Mouse (Mus musculus): ENCODE results near the gene Efcab9. TPM values are rescaled to one million over a fixed set of nuclear protein-coding genes. Genes with fewer than 3 reads are reported as not detected.

Efcab9 gene
- total and polyA plus RNA-seq, 2 experiments from 2014 or later = not detected

DNA sequence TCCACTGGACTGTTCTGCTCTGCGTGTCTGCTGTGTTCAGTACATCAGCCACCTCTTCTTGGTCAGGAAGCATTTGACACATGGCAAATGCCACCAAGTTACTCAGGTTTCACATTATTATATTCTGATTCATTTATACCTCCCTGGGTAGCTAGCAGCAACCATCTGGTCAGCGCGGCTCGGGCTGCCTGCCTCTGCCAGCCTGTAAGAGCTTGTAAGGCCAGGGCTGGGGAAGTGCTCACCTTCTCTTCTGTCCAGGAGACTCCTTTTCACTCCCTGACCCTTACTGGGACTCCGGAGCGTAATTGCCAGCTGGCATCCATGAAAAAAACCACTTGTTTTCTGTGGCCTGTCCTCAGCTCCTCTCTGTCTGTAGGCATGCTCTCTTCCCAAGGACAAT, 17.4 kb upstream of the Efcab9 start:
- H3K9ac ChIP-seq (replicated peaks; ENCODE audit: low read length, poor library complexity, severe bottlenecking) = no peak overlapping the region
- no peaks in the 10 kb centered on the region for H3K27me3 ChIP-seq (ENCODE audit: insufficient read depth, low read length)
- H3K9me3 ChIP-seq (ENCODE audit: low read length) = no peaks in the 10 kb centered on the region
- WGBS = 57% methylated on average over 6 of the region's 6 CpGs
- no peaks in the 10 kb centered on the region for H3K36me3 ChIP-seq (ENCODE audit: insufficient read depth, low read length)
- H3K4me2 ChIP-seq (ENCODE audit: low read depth, low read length, poor library complexity, severe bottlenecking) = no peak overlapping the region
- no peak overlapping the region for H3K27ac ChIP-seq (ENCODE audit: low read depth, low read length)
- no peak for ATAC-seq (ENCODE audit: low FRiP score)
- no peak for DNase-seq (ENCODE audit: low spot score)
- H3K4me1 ChIP-seq (ENCODE audit: insufficient read depth, low read length) = no peaks in the 10 kb centered on the region; the same call in 1 of the 2 replicates
- no peak overlapping the region for H3K4me3 ChIP-seq (ENCODE audit: low read depth, low read length)
- no peak for TF ChIP-seq CTCF (IDR thresholded peaks at IDR 0.05)

- H3K36me3 ChIP-seq (ENCODE audit: insufficient read depth, low read length) = no peaks in the 10 kb centered on the region
- no peak overlapping the region for H3K4me3 ChIP-seq (ENCODE audit: low read depth, low read length)
- H3K9me3 ChIP-seq (ENCODE audit: low read length) = no peaks in the 10 kb centered on the region
- DNase-seq (ENCODE audit: low spot score) = no peak
- no peak overlapping the region for H3K9ac ChIP-seq (replicated peaks; ENCODE audit: low read length, poor library complexity, severe bottlenecking)
- no peak for ATAC-seq (ENCODE audit: low FRiP score)
- H3K27ac ChIP-seq (ENCODE audit: low read depth, low read length) = no peak overlapping the region
- no peaks in the 10 kb centered on the region; the same call in 1 of the 2 replicates for H3K4me1 ChIP-seq (ENCODE audit: insufficient read depth, low read length)
- 91% methylated on average over 4 of the region's 4 CpGs for WGBS
- TF ChIP-seq CTCF (IDR thresholded peaks at IDR 0.05) = no peak
- H3K27me3 ChIP-seq (ENCODE audit: insufficient read depth, low read length) = no peaks in the 10 kb centered on the region
- H3K4me2 ChIP-seq (ENCODE audit: low read depth, low read length, poor library complexity, severe bottlenecking) = no peak overlapping the region
Observed at GRCm38 (mm10) chr11:32548240-32548639, 16.4 kb upstream of the Efcab9 start.

DNA sequence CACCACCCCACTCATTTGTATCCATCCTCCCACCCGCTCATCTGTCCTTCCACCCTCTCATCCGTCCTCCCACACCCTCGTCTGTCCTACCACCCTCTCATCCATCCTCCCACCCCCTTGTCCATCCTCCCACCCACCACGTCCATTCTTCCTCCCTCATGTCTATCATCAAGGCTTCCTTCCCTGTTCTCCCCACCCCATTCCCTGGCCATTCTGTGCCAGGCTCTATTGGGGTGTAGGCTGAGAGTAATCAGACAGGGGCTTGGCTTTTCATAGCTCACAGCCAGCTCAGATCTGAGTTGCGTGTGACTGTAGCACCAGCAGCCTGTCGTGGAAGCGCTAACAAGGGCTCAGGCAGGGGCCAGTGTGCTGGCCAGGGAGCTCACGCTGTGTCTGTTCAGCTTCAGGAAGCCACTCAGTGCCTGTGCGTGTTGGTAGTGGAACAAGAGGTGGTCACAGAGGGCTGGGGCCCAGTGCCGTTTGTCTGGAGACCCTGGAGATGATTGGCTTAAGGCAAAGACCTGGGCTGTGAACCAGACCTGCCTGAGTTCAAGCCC, 15.6 kb upstream of the Efcab9 start:
- no peaks in the 10 kb centered on the region for H3K9me3 ChIP-seq (ENCODE audit: low read length)
- TF ChIP-seq CTCF (IDR thresholded peaks at IDR 0.05) = no peak
- DNase-seq (ENCODE audit: low spot score) (no peak), ATAC-seq (ENCODE audit: low FRiP score) (no peak)
- WGBS = 75% methylated on average over 10 of the region's 10 CpGs
- no peak overlapping the region for H3K4me2 ChIP-seq (ENCODE audit: low read depth, low read length, poor library complexity, severe bottlenecking)
- H3K4me1 ChIP-seq (ENCODE audit: insufficient read depth, low read length) = no peaks in the 10 kb centered on the region; the same call in 1 of the 2 replicates
- H3K27ac ChIP-seq (ENCODE audit: low read depth, low read length) = no peak overlapping the region
- no peak overlapping the region for H3K9ac ChIP-seq (replicated peaks; ENCODE audit: low read length, poor library complexity, severe bottlenecking)
- no peaks in the 10 kb centered on the region for H3K36me3 ChIP-seq (ENCODE audit: insufficient read depth, low read length)
- no peak overlapping the region for H3K4me3 ChIP-seq (ENCODE audit: low read depth, low read length)
- H3K27me3 ChIP-seq (ENCODE audit: insufficient read depth, low read length) = no peaks in the 10 kb centered on the region

- no peaks in the 10 kb centered on the region for H3K9me3 ChIP-seq (ENCODE audit: low read length)
- H3K36me3 ChIP-seq (ENCODE audit: insufficient read depth, low read length) = no peaks in the 10 kb centered on the region
- no peaks in the 10 kb centered on the region; the same call in 1 of the 2 replicates for H3K4me1 ChIP-seq (ENCODE audit: insufficient read depth, low read length)
- H3K4me2 ChIP-seq (ENCODE audit: low read depth, low read length, poor library complexity, severe bottlenecking) = no peak overlapping the region
- H3K27me3 ChIP-seq (ENCODE audit: insufficient read depth, low read length) = no peaks in the 10 kb centered on the region
- ATAC-seq (ENCODE audit: low FRiP score) = no peak; the same call in 1 of the 2 replicates
- no peak overlapping the region for H3K27ac ChIP-seq (ENCODE audit: low read depth, low read length)
- peak; percentile 76 for DNase-seq (ENCODE audit: low spot score)
- no peak overlapping the region for H3K9ac ChIP-seq (replicated peaks; ENCODE audit: low read length, poor library complexity, severe bottlenecking)
- 73% methylated on average over 5 of the region's 5 CpGs for WGBS
- TF ChIP-seq CTCF (IDR thresholded peaks at IDR 0.05) = no peak
- H3K4me3 ChIP-seq (ENCODE audit: low read depth, low read length) = no peak overlapping the region
Observed at GRCm38 (mm10) chr11:32546483-32546882, 14.6 kb upstream of the Efcab9 start.

DNA sequence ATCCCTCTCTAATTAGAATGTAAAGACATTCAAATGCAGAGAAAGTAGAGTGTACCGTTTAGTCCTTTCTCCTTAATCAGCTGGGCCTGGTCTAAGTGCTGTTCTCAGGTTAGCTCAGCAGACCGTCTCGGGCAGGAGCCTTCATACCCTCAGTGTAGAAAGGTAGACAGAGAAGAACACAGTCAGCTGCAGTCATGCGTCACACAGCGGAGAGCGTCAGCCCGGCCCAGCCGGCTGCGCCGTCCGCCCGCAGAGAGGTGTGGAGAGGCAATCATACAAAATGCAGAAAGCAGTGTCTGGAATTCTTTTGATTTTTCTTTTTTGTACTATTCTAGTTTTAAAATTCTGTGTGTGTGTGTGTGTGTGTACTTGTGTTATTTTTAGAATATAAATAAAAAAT, 13.7 kb upstream of the Efcab9 start:
- Histone ChIP-seq H3K4me3 (ENCODE audit: low read depth, low read length) (no peak overlapping the region), H3K27ac (ENCODE audit: low read depth, low read length) (no peak overlapping the region)
- 48% methylated on average over 12 of the region's 12 CpGs for WGBS

DNA sequence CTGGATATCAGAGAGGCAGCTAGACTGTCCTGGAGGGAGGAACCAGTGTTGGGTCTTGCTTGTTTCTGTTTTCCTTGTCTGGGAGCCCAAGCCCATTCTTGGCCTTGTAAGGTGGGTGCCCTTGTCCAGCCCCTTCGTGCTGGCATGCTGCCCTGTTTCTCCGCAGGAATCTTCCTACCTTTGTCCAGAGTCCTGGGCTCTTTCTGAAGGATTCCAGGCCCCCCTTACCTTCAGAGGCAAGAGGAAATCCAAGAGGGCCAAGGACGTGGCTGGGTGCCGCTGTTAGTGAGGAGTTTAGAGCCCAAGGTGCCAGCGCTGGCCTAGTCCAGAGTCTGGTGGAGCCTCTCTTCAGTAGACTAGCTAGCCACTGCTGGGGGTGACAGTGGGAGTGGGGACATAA, 12.6 kb upstream of the Efcab9 start:
- Histone ChIP-seq H3K27ac (ENCODE audit: low read depth, low read length) (no peak overlapping the region), H3K4me2 (ENCODE audit: low read depth, low read length, poor library complexity, severe bottlenecking) (no peak overlapping the region), H3K4me3 (ENCODE audit: low read depth, low read length) (no peak overlapping the region), H3K36me3 (ENCODE audit: insufficient read depth, low read length) (no peaks in the 10 kb centered on the region; the same call in 1 of the 2 replicates), H3K27me3 (ENCODE audit: insufficient read depth, low read length) (no peaks in the 10 kb centered on the region), H3K9me3 (ENCODE audit: low read length) (no peaks in the 10 kb centered on the region), H3K4me1 (ENCODE audit: insufficient read depth, low read length) (no peaks in the 10 kb centered on the region; the same call in 1 of the 2 replicates), H3K9ac (replicated peaks; ENCODE audit: low read length, poor library complexity, severe bottlenecking) (no peak overlapping the region)
- TF ChIP-seq CTCF (IDR thresholded peaks at IDR 0.05) = no peak
- ATAC-seq (ENCODE audit: low FRiP score) (no peak), DNase-seq (ENCODE audit: low spot score) (no peak)
- 82% methylated on average over 5 of the region's 5 CpGs for WGBS

More for the DNA sequence above, 13.7 kb upstream of the Efcab9 start:
- ATAC-seq (ENCODE audit: low FRiP score) = no peak
- Histone ChIP-seq H3K4me2 (ENCODE audit: low read depth, low read length, poor library complexity, severe bottlenecking) (no peak overlapping the region), H3K4me1 (ENCODE audit: insufficient read depth, low read length) (no peaks in the 10 kb centered on the region; the same call in 1 of the 2 replicates), H3K27me3 (ENCODE audit: insufficient read depth, low read length) (no peaks in the 10 kb centered on the region), H3K9me3 (ENCODE audit: low read length) (no peaks in the 10 kb centered on the region), H3K36me3 (ENCODE audit: insufficient read depth, low read length) (no peaks in the 10 kb centered on the region; the same call in 1 of the 2 replicates), H3K9ac (replicated peaks; ENCODE audit: low read length, poor library complexity, severe bottlenecking) (no peak overlapping the region)
- DNase-seq (ENCODE audit: low spot score) = no peak
- TF ChIP-seq CTCF (IDR thresholded peaks at IDR 0.05) = no peak

All from midbrain, postnatal 0 days (tissue).